Mouse (Mus musculus) gastrocnemius, adult 18-20 months (tissue): ENCODE results near the gene Fbln1. TPM values are rescaled to one million over a fixed set of nuclear protein-coding genes. Genes with fewer than 3 reads are reported as not detected.

Source experiments
- DNase-seq: peaks from one replicate; pipeline ENCODE4 v3.0.0; 2021; ENCODE audit warnings: low spot score
- long read RNA-seq, 2 experiments: library from polyadenylated mRNA; stranded (forward); transcript quantifications; one replicate each; pipeline ENCODE4 v2.0.0; 2021
- total RNA-seq, 2 experiments: library from RNA; stranded (reverse); gene quantifications; 2 replicates each; pipeline ENCODE4 v1.2.3; 2021

The Fbln1 gene
- total RNA-seq = 10 to 100 TPM in 1 of 2 experiments, 1 to 10 TPM in 1; 8.5 to 11.1 TPM
- long read RNA-seq, experiment 1, transcript Fbln1-202 (15 exons, 2,273 nt) = major isoform, 9 of 14 reads
- long read RNA-seq, experiment 1, partial matches to known transcripts = 1 of 14 reads
- long read RNA-seq, experiment 1, other reads (novel, unspliced or antisense) = 0 of 14 reads
- long read RNA-seq, experiment 2, partial matches to known transcripts = 3 of 9 reads
- long read RNA-seq, experiment 2, other reads (novel, unspliced or antisense) = 0 of 9 reads

GRCm38 (mm10) chr15:85205792-85206702 lies at the start of gene Fbln1:
Gene Fbln1, plus strand, starts transcription at chr15:85205949.
- DNase-seq = peak; percentile 38

GRCm38 (mm10) chr15:85156198-85156597 lies 49.6 kb upstream of the Fbln1 start:
- DNase-seq = no peak

- no peak for DNase-seq
These were observed 44.3 kb upstream of the Fbln1 start for GRCm38 (mm10) chr15:85161416-85161815.

GRCm38 (mm10) chr15:85162693-85163663 lies 42.8 kb upstream of the Fbln1 start:
- DNase-seq = peak; percentile 50

- DNase-seq = no peak
These were observed 39.3 kb upstream of the Fbln1 start for GRCm38 (mm10) chr15:85166433-85166933.

- peak; percentile 38 for DNase-seq
These were observed 38.6 kb upstream of the Fbln1 start for GRCm38 (mm10) chr15:85167086-85167679.

- peak; percentile 66 for DNase-seq
These were observed 33.7 kb upstream of the Fbln1 start for GRCm38 (mm10) chr15:85172054-85172453.

- DNase-seq = no peak
These were observed 32.3 kb upstream of the Fbln1 start for GRCm38 (mm10) chr15:85173425-85173824.

GRCm38 (mm10) chr15:85174060-85174459 lies 31.7 kb upstream of the Fbln1 start:
- DNase-seq = no peak

- DNase-seq = no peak
These were observed 28.2 kb upstream of the Fbln1 start for GRCm38 (mm10) chr15:85177576-85177975.

- no peak for DNase-seq
These were observed 27.6 kb upstream of the Fbln1 start for GRCm38 (mm10) chr15:85178172-85178571.

GRCm38 (mm10) chr15:85179528-85180180 lies 26.1 kb upstream of the Fbln1 start:
- no peak for DNase-seq

GRCm38 (mm10) chr15:85180368-85180767 lies 25.4 kb upstream of the Fbln1 start:
- no peak for DNase-seq

- DNase-seq = no peak
These were observed 23.7 kb upstream of the Fbln1 start for GRCm38 (mm10) chr15:85182063-85182462.

- DNase-seq = peak; percentile 47
These were observed 18.8 kb upstream of the Fbln1 start for GRCm38 (mm10) chr15:85186916-85187315.

- DNase-seq = no peak
These were observed 17.5 kb upstream of the Fbln1 start for GRCm38 (mm10) chr15:85188167-85188778.

- DNase-seq = no peak
These were observed 5.1 kb upstream of the Fbln1 start for GRCm38 (mm10) chr15:85200446-85201289.

GRCm38 (mm10) chr15:85202199-85202598 lies 3.5 kb upstream of the Fbln1 start:
- DNase-seq = no peak

GRCm38 (mm10) chr15:85202787-85203186 lies 3.0 kb upstream of the Fbln1 start:
- no peak for DNase-seq
